Mouse (Mus musculus): ENCODE measurements around the gene Chl1. TPM values are rescaled to one million over a fixed set of nuclear protein-coding genes. Genes with fewer than 3 reads are reported as not detected.

Chl1 gene
- total RNA-seq, 2 experiments from 2014 or later: 0.07 TPM; not detected in 1

DNA sequence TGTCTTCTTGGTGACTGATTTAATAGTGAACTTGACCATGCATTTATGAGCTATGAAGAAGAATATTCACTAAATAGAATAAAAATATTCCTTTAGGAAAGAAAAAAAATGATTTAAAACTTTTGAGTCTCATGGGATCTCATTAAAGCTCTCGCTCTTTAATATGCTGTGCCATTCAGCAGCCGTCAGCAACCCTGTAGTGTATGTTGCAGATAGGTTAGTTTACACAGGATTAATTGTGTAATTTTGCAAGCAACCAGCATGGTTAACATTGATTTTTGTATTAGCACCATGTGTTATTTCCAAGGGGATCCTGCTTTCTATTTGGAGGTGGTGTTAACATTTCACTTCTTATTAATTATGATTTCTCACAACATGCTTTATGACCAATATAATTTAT, 32.2 kb downstream of the Chl1 start:
- no peak for ATAC-seq (ENCODE audit: poor library complexity, severe bottlenecking)

DNA sequence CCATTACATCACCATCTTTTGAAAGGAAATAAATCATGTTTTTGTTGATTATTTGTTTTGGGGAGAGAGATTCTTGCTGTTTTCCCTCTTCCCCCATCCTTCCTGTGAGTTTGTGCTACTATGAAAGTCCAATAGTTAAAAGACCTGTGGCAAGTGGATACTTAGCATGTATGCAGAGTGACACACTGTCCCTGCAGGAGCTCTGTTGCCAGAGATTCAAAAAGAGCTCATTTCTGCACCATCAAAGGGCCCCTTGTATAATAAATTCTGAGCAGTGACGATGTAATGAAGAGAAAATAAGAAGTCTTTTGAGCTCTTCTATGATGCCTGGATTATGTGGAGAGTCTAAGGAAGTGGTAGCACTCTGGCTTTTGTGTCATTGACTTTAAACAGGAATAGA, 33.4 kb downstream of the Chl1 start:
- ATAC-seq (ENCODE audit: poor library complexity, severe bottlenecking): no peak

DNA sequence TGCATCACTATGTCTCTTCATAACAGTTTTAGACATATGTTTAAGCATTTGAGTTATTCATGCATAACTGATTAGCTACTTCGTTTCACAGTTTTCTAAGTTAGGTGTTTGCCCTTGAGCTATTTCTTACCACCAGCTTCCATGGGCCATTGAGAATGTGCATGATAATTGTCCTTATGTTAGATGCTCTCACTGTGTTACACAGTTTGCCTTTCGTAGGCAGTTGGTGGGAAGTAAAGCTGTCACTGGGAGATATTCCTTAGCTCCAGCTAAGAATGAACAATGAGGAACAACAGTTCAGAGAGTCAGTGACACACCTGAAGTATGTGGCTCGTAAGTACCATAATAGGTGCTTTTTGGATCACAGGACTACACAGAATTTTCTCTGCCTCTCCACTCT, 35.9 kb downstream of the Chl1 start:
- ATAC-seq (ENCODE audit: poor library complexity, severe bottlenecking): no peak

DNA sequence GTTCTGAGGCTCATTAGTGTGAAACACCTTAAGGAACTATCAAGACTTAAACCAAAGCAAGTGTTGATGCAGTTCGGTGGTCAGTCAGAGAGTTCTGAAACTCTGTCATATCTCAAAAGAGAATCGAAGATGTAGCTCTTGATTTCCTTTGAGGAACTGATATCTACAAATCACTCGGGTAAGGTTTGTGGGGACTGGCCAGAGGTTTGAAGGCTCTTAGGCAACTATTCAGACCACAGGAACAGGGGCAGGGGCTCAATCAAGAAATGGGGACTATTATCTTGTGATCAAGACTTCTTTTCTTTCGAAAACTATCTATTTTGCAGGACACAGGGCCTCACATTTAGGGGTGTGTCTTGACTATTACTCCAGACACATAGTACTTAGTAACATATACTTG, 39.5 kb downstream of the Chl1 start:
- peak; percentile 54 for ATAC-seq (ENCODE audit: poor library complexity, severe bottlenecking)

DNA sequence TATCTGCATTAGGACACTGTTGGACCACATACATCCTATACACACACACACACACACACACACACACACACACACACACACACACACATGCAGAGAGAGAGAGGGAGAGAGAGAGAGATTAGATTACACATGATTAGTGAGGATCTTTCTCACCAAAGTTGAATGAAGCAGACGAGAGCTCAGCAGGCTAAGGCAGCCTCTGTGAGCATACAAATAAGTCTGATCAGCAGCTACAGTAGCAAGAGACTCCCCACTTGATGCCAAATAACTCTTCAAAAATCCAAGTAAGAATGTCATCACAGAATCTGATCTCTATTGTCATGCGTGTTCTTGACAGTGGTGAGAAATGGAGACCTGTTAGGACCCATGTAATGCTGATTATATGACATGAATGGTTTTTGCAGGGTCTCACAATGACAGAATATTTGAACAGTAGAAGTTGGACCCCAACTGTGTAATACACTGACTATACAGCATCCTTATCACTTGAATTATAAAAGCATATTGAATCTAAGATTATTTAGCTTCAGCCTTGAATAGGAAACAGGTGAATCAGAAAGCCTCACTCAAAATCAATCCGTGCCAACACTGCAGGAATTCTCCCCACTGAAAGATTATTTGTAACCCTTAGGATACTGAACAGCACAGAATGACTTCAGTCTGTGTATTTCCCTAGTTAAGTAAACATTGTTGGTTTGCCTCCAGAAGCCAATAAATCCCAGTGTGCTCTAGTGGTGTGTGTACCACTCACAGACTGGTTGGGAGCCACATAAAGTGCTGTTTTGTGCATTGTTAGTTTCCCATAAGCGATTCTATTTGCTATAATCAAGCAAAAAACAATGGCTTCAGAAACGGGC, 47.9 kb downstream of the Chl1 start:
- no peak for ATAC-seq (ENCODE audit: poor library complexity, severe bottlenecking)

DNA sequence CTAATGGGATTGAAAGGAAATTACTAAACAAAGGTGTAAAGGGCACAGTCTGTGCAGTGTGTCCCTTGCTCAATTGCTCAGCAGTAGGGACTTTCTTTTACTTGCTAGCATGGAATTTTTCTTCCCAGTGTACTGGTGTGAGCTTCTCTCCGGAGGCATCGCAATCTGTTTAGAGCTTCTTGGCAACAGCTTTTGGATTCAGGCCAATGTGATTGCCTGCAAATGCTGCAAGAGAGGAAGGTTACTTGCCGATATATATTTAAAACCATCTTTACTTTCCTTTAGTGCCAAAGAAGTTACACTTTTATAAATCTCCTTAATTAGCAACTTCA, 48.5 kb downstream of the Chl1 start:
- no peak for ATAC-seq (ENCODE audit: poor library complexity, severe bottlenecking)

DNA sequence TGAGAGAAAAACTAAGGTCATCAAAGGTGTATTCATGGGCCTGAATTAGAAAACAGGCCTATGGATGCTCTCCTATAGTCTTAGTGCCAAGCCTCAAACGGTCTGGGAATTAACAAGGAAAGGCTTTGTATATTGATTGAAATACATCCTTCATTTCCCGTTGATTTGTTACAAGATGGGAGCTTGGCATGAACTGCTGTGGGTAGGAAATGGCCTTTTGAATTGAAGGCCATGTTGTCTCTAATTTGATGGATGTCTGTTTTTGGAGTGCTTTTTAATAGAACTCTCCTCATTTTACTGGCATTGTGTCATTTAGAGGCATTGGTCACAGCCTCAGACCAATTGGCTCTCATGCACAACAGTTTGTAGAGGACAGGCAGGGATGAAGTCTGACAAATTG, 49.0 kb downstream of the Chl1 start:
- ATAC-seq (ENCODE audit: poor library complexity, severe bottlenecking): no peak

DNA sequence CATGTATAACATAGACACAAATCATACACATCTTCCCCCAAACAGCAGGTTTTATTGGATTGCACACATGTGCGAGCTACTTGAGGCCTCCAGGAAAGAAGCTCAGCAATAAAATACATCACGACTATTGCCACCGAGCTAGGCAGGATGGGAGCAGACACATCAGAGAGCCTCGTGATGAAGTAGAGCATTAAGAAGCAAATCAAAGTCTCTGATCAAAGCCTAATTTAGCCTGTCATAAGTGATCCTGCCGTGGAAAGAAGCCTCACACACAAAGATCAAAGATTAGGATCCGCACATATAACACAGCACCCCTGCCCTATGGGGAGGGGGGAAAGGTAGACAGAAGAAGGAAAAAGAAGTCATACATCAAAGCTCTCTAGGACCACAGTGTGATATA, 54.4 kb downstream of the Chl1 start:
- no peak for ATAC-seq (ENCODE audit: poor library complexity, severe bottlenecking)

DNA sequence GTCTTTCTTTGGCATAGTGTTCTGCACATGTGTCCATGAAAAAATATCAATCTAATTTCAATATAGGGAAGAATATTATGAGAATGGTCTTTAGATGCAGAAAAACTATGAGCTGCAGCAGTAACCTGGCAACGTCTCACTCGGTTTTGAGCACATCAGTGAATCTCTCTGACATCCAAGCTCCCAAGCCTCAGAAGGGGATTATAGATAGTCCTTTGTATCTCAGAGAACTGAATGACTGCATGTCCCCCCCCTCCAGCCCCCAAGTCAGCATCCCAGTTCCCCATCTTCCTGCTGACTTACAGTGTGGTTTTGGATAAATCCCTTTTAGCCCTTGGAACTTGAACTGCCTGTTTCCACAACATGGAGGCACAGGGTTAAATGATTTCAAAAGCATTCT, 56.9 kb downstream of the Chl1 start:
- ATAC-seq (ENCODE audit: poor library complexity, severe bottlenecking): no peak

DNA sequence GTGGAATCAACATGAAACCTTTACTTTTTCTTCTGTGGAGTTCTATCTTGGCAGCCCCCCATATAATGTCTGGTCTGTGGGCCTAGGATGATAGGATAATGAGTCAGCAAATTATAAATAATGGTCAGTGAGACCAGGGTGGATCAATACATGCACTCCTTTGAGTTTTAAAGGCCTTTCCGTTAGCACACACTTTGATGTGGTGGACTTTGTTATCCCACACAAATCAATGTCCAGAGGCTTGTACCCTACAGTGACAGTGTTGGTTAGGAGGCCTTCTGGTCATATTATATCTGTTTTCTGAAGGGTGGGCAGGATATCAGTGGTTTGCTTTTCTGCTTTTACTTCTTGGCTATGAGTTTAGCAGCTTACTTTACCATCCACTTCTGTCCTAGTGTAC, 62.3 kb downstream of the Chl1 start:
- ATAC-seq (ENCODE audit: poor library complexity, severe bottlenecking): no peak

DNA sequence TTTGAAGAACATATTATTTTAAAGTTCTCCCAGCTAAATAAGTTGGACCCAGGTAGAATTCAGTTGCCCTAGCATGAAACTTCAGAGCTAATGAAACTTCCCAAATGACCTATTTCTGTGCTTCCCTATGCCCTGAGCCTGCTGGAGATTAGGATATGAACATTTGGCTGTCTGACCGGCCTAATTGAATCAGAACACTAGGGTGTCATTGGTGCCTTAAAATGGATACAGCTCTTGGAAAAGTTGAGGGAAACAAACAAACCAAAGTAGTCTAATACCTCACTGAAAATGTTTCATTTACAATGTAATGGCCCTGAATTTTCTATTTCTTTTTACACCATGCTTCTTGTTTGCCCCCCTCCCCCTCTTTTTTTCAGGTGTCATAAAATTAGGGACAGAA, 73.8 kb downstream of the Chl1 start:
- ATAC-seq (ENCODE audit: poor library complexity, severe bottlenecking): no peak

DNA sequence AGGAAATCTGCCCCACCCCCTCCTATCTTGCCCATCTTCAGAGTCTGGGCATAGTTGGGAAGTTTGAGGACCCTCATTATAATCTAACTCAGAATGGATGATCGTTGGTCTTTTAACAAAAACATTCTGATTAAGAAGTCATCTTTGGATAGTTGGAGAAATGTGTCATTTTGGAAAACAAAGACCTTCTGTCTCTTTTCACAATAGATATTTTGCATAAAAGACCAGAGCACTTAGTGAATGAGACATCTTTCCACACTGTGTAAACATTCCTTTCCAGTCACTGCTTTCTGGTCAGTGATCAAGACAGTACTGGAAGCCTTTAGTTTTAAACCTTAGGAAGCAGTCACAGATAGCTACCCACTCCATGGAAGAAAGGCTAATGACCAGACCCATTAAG, 75.3 kb downstream of the Chl1 start:
- ATAC-seq (ENCODE audit: poor library complexity, severe bottlenecking): no peak

DNA sequence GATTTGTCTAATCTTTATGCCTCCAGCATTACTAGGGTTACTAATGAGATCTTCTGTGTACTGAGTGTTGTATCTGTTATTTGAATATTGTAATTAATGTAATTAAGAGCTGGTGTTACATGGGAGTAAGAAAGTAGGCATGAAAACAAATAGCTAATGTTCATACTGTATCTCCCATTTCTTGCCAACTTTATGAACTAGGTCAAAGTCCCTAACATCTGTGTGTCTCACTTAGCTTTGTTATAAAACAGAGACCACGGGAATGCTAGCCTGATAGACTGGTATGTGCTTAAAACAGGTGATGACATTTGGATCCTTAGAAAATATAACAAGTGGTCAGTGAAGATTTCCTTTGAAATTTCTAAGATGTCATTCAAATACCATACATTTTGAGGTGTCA, 75.7 kb downstream of the Chl1 start:
- no peak for ATAC-seq (ENCODE audit: poor library complexity, severe bottlenecking)

DNA sequence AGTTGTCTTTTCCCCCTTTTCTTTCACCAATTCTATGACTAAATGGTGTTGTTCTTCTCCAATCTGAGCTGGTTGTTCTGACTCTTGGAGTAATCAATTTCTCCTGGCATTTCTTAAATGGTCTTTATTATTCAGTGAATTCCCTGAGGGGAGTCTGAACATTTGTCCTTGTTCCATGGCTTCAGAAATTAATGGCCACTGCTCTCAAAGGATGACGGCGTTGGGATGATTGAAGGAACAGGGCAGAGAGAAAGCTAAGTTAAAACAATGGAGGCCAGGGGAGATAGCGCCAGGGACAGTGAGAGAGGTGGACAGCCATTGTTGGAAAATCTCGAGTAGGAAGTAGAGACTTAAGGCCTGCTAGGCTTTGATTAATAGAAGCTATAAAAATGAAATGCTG, 91.7 kb downstream of the Chl1 start:
- ATAC-seq (ENCODE audit: poor library complexity, severe bottlenecking): no peak

DNA sequence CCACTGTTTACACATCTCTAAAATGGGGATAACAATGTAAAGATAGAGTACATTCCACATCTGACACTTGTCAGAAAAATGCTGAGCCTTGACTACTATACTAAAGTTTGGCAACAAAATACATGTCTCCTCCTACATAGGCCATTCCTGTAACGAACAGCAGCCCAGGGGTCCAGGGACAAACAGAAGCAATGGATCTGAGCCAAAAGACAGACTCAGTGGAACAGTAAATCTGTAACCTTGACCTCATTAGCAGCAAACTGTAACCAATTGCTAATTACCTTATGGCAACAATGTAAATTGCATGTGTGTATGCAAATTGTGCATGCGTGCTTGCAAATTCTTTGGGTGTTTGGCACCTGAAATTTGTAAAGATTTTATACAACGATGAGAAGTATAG, 100.3 kb downstream of the Chl1 start:
- no peak for ATAC-seq (ENCODE audit: poor library complexity, severe bottlenecking)

DNA sequence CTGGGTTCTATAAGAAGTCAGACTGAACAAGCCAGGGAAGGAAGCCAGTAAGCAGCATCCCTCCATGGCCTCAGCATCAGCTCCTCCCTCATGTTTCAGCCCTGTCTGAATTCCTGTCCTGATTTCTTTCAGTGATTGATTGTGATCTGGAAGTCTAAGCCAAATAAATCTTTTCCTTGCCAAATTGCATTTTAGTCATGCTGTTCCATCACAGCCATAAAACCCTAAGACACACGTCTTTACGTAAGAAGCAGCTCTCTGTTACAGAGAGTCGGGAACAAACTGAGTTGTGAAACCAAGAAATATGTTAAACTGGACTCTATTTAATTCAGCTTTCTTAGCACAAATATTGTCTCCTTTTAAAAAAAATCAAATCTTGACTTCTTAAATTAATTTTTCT, 102.2 kb downstream of the Chl1 start:
- no peak for ATAC-seq (ENCODE audit: poor library complexity, severe bottlenecking)

DNA sequence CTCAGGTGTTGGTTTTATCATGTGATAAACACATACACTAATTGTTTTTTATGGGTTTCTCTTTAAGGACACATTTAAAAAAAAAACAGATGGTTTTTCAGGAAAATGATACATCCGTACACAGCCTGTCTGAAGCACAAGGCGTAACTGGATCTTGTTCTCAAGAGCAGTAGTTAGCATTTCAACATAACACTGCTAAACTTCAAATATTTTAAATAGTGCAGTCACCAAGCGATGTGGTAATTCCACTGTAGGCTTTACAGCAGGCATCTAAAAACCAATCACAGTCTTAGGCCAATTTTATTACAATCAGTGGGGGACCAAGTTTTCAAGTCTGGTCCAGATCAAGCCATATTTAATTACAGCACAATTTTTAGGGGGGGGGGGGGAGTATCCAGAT, 103.3 kb downstream of the Chl1 start:
- no peak for ATAC-seq (ENCODE audit: poor library complexity, severe bottlenecking)

DNA sequence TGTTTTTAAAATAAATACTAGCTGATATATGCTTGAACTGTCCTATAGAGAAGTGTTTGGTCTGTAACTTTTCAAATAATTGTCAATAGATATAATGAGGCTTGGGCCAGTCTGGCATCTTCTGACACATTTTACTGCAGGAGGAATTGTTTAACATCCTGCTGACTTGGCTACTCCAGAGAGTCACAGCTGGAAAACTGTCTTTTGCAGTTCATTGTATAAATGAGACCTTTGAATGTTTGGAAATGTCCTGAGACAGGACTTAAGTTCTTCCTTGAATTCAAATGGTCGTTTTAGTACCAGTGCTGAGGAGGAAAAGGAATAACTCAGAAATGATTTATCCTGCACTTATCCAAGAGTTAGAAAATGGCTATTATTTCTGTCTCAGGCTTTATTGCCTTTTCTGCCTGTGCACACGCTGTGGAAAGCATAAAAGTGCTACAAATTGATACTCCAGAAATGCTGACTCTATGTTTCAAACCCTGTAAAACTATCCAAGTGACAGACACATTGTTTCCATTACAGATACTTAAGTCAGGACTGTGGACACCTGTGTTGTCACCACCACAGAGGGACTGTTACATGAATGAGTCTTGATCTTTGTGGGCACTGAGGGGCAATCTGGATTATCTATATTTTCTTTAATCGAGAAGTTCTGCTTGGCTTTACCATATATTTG, 105.7 kb downstream of the Chl1 start:
- no peak for ATAC-seq (ENCODE audit: poor library complexity, severe bottlenecking)

DNA sequence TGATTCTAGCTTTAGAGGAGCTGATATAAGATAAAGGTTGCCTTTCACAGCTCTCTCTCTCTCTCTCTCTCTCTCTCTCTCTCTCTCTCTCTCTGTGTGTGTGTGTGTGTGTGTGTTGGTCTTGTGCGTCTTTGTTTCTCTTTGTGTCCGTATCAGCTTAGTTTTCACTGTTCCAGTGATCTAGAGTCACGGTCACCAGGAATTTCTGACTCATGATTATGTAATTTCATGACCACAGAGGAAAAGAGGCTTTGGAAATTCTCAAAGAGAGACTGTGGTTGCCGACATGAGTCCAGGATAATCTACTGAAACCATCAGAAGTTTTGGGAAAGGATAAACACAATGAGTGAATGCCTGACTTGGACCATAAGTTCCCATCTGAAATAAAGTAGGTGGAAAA, 110.5 kb downstream of the Chl1 start:
- no peak for ATAC-seq (ENCODE audit: poor library complexity, severe bottlenecking)

DNA sequence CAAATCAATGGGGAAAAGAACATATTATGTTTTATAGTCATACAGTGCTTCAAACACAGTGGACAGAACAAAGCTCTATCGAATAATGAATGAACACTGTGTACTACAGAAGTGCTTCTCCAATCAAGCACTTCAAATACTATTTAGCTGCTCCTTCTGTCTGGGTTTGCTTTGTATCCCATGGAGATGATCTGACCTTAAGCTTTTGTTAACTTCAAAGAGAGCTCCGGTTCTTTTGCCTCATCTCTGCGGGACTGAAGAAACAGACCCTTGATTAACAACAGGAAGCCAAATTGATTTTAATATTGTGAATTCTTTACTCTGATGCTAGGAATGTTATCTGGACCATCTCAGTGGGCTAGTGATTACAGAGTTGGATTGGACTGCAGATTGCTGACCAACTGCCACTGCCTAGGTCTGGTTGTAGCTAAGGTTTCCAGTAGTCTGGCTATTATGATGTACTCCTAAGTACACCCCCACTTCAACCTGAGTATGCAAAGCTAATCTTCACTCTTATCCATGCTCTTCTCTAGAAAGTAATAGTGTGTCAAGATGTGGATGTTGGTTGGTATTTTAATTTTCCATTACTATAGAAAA, 111.8 kb downstream of the Chl1 start:
- no peak for ATAC-seq (ENCODE audit: poor library complexity, severe bottlenecking)

DNA sequence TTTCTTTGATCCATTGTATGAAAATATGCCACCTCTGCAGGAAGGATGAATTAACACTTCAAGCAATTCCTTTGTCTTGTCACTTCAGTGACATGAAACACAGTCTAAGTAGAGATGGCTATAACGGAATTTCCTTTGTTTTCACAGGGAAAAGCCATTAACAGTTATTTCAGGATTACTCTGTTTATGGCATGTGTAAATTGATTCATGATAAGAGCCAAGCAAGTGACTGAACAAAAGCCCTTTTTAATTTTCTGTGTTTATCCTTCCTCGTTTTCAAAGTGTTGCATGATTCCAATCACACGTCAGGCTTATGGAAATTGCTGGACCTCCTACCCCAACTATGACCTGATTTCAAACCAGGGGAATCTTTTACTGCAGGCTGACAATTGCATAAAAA, 122.5 kb downstream of the Chl1 start:
- ATAC-seq (ENCODE audit: poor library complexity, severe bottlenecking): no peak

DNA sequence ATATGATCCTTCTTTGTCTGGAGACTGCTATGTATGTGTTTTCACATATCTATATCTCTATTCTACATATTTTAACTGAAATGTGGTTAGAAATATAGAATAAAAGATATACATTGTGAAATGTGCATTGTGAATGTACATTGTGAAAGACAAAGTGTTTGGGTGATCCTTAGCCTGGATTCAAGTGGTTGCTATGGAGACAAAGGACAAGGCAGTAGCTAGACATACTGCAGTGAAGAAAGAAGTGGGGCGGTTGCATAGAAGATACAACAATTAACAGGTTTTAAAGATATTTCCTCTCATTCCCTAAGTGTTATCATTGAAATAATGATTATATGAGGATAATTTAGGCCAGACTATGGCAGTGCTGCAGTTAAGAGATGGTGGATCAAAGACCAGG, 146.4 kb downstream of the Chl1 start:
- ATAC-seq (ENCODE audit: poor library complexity, severe bottlenecking): no peak

All from megakaryocyte, adult 5-6 weeks (primary cell).